Mouse (Mus musculus) erythroid progenitor cell, adult 5-6 weeks (primary cell): ENCODE data around the gene Leng8. TPM values are rescaled to one million over a fixed set of nuclear protein-coding genes. Genes with fewer than 3 reads are reported as not detected.

Experiments
- ATAC-seq: replicated peaks from 2 replicates; pipeline ENCODE4 v1.8.0; 2016; ENCODE audit warnings: moderate number of reproducible peaks, mild to moderate bottlenecking, moderate TSS enrichment, inconsistent platforms; ENCODE audit not compliant: poor library complexity, low FRiP score, severe bottlenecking
- total RNA-seq, 2 experiments: library from RNA; stranded (forward) in 1 of 2; stranded (reverse) in 1 of 2; fragments of 150-400 nt in 1 of 2; fragments of 186-747, 209-891 nt in 1 of 2; gene quantifications; 2 replicates each; pipeline versions ENCODE4 v1.2.3 to v1.2.4; 2015 to 2017; ENCODE audit warnings: low replicate concordance in 2 of 2

Gene Leng8
- 104 and 111 TPM in 2 replicates for total RNA-seq (2015; ENCODE audit: low replicate concordance)
- 106 and 112 TPM in 2 replicates for total RNA-seq (2017; ENCODE audit: low replicate concordance)

- peak; percentile 96 for ATAC-seq
Observed at GRCm38 (mm10) chr7:4136771-4137531, at the start of gene Leng8. Leng8 (plus strand) TSS chr7:4137039.

DNA sequence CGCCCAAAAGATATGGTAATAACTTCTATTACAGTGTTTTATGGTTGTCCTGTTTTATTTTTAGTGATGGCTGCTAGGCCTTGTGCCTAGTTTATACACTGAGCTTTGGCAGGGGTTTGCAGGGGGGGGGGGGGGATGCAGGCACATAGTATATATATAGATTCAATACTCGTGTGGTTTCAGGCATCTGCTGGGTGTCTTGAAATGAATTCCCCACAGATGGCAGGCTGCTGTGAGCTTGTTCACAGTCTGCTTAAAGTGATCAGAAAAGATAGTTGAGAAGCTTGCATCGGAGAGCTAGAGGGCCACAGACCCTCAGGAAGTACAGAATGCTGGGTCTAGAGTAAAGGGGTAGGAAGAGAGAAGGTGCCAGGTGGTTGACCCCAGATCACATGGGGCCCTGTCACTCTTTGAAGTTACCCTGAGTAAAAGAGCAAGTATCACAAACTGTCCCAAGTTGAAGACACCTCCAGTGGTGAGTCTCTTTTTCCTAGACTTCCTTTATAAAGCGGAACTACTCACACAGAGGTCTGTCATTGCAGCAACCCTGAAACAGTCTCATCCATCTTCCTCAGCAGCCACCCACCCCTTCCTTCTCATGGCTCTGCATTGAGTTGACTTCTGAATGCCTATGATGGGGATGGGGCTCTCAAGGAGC lies 49.5 kb upstream of the Leng8 start:
- ATAC-seq: no peak

DNA sequence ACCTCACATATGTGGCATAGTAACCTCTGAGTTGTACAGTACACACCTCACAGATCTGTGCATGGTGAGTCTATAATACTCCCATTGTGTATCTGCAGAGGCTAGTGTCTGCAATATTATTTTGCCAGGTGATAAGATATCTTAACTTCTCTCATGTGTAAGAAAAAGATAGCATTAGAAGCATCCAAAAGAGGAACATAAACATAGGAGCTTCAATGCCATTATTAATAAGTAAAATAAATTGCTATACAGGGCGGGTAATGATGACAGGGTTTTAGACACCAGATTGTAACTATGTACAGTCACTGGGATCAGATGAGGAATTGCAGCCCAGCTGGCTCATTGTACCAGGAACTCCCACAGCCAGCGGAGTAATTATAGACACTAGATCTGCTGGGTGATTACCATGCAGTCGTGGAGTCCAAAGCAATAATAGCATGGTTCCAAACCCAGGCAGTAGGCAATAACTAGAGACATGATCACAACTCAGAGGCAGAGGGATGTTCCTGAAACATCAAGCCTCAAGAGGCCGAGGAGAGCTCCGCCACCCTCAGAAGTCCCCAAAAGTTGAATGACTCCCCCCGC lies 48.9 kb upstream of the Leng8 start:
- no peak for ATAC-seq

- no peak for ATAC-seq
Observed at GRCm38 (mm10) chr7:4088679-4089078, 48.2 kb upstream of the Leng8 start.

DNA sequence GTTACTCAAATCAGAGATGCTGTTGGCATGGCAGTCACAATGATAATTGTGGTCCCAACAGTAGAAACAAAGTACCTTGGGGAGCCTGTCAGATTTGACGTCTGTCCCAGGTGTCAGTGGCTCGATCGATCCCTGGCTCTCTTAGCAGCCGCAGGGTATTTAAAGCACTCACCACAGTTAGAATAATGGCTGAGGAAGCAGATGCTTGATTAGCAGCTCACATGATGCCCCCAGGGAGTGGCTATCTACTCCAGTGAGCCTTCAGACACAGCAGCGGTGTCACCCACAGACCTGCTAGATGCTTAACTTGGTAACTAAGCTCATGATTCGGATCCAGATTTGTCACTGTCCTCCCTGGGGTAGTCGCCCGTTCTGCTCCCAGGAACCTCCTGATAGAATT lies 45.7 kb upstream of the Leng8 start:
- ATAC-seq: no peak

DNA sequence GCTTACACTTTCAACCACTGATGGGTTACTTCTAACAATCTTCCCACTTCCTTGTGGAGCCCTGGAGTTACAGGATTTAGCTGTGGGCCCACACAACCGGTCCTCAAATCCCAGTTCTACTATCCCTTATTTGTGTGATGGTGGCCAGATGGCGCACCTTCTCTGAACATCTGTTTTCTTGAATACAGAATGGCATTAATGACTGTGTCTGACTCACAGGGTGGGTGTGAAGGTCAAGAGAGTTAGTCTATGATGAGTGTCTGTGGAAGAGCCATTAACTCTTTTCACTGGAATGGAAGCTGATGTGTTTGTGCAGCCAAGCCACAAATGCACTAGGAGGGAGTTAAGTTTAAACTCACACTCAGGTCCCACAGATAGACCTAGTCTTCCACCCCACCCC lies 38.5 kb upstream of the Leng8 start:
- no peak for ATAC-seq

DNA sequence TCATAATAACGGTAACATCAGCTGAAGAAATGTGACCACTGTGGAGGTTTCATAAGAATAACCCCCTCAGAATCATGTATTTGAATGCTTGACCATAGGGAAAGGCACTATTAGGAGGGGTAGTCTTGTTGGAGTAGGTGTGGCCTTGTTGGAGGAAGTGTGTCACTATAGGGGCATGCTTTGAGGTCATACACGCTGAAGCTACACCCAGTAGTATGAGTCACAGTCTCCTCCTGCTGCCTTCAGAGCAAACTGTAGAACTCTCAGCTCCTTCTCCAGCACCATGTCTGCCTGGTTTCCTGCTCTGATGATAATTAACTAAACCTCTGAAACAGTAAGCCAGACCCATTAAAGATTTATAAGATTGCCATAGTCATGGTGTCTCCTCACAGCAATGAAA lies 38.0 kb upstream of the Leng8 start:
- no peak for ATAC-seq

- ATAC-seq: no peak
Observed at GRCm38 (mm10) chr7:4101144-4101543, 35.7 kb upstream of the Leng8 start.

- ATAC-seq: 0 out of 2 replicates have a peak, but pooled peaks have one; percentile 34
Observed at GRCm38 (mm10) chr7:4103411-4103810, 33.4 kb upstream of the Leng8 start.

- ATAC-seq: no peak
Observed at GRCm38 (mm10) chr7:4111766-4112165, 25.1 kb upstream of the Leng8 start.

GRCm38 (mm10) chr7:4117050-4117814 lies 19.6 kb upstream of the Leng8 start:
- ATAC-seq: no peak

- no peak for ATAC-seq
Observed at GRCm38 (mm10) chr7:4119344-4119902, 17.4 kb upstream of the Leng8 start, which contains the start of gene Ttyh1. Ttyh1 (plus strand) TSS chr7:4119408.

- ATAC-seq: no peak
Observed at GRCm38 (mm10) chr7:4119976-4120921, 16.6 kb upstream of the Leng8 start.

DNA sequence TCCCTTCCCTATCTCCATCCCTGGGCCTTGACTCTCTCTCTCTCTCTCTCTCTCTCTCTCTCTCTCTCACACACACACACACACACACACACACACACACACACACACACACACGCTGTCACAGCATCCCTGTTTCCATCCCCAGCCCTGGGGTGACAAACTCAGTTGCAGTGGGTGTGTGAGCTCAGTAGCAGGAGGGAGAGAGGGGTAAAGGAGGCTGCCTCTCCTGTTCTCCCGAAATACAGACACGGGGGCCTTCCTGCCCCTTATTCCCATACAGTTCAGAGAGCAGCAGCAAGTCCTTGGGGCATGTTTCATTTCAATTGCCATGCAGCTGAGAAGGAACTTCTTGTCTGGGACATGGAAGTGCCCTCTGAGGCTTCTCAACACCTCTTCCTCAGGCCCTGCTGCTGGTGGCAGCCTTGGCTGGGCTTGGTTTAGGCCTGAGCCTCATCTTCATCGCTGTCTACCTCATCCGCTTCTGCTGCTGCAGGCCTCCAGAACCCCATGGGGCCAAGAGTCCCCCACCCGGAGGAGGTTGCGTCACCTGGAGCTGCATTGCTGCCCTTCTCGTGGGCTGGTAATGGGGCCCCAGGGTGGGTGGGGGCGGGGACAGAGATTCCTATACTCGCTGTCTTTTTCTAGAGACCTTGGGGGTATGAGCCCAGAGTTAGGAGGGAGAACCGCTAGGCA lies 14.6 kb upstream of the Leng8 start:
- ATAC-seq: no peak

- ATAC-seq: no peak
Observed at GRCm38 (mm10) chr7:4122783-4123182, 14.1 kb upstream of the Leng8 start.

- no peak for ATAC-seq
Observed at GRCm38 (mm10) chr7:4123732-4124131, 13.1 kb upstream of the Leng8 start.

GRCm38 (mm10) chr7:4124315-4124759 lies 12.5 kb upstream of the Leng8 start:
- ATAC-seq: no peak

GRCm38 (mm10) chr7:4124856-4125255 lies 12.0 kb upstream of the Leng8 start:
- ATAC-seq: no peak
